Mouse (Mus musculus) megakaryocyte progenitor cell, adult 5-6 weeks (primary cell): ENCODE data around the gene Clca2. TPM values are rescaled to one million over a fixed set of nuclear protein-coding genes. Genes with fewer than 3 reads are reported as not detected.
"Not testable (repeated sequence)": the region's sequence is repeated elsewhere in the genome, so short reads cannot be mapped to it uniquely, and the experiment has no call there.

Experiments
- ATAC-seq: replicated peaks from 2 replicates; pipeline ENCODE4 v1.8.0; 2016; ENCODE audit warnings: mild to moderate bottlenecking, moderate TSS enrichment, inconsistent platforms; ENCODE audit not compliant: poor library complexity
- total RNA-seq, 2 experiments: library from RNA; stranded (forward) in 1 of 2; stranded (reverse) in 1 of 2; fragments of 157-497, 149-512 nt in 1 of 2; fragments of 200-1000 nt in 1 of 2; gene quantifications; 2 replicates each; pipeline versions ENCODE4 v1.2.3 to v1.2.4; 2015 to 2017

Gene Clca2
- total RNA-seq, 2 experiments from 2014 or later = not detected

GRCm38 (mm10) chr3:145087857-145088598 lies 11.2 kb downstream of the Clca2 start:
- no peak for ATAC-seq

GRCm38 (mm10) chr3:145086180-145086579 lies 13.1 kb downstream of the Clca2 start:
- ATAC-seq = no peak

- peak; percentile 20; the same call in 1 of the 2 replicates for ATAC-seq
Observed at GRCm38 (mm10) chr3:145083081-145083480, 16.2 kb downstream of the Clca2 start.

- ATAC-seq = no peak
Observed at GRCm38 (mm10) chr3:145080904-145081303, 18.3 kb downstream of the Clca2 start.

- no peak for ATAC-seq
Observed at GRCm38 (mm10) chr3:145078405-145078804, 20.8 kb downstream of the Clca2 start.

- ATAC-seq = no peak
Observed at GRCm38 (mm10) chr3:145072339-145072738, 26.9 kb downstream of the Clca2 start.

GRCm38 (mm10) chr3:145068964-145069363 lies 30.3 kb downstream of the Clca2 start:
- ATAC-seq = no peak

GRCm38 (mm10) chr3:145055138-145055537 lies 44.1 kb downstream of the Clca2 start:
- ATAC-seq = not testable (repeated sequence)

GRCm38 (mm10) chr3:145049820-145050219 lies 49.4 kb downstream of the Clca2 start:
- peak; percentile 98 for ATAC-seq

- ATAC-seq = peak; percentile 42; the same call in 1 of the 2 replicates
Observed at GRCm38 (mm10) chr3:145038813-145039212, 60.4 kb downstream of the Clca2 start.

GRCm38 (mm10) chr3:145032676-145033075 lies 66.6 kb downstream of the Clca2 start, which contains the start of gene Clca1:
Clca1 (minus strand) TSS chr3:145032776.
- no peak for ATAC-seq

- no peak for ATAC-seq
Observed at GRCm38 (mm10) chr3:145028036-145028435, 71.2 kb downstream of the Clca2 start.

- ATAC-seq = peak; percentile 98
Observed at GRCm38 (mm10) chr3:145026750-145027149, 72.5 kb downstream of the Clca2 start.

Other genes starting within 250 kb of the Clca2 start
- not detected in 2 replicates for gene Clca4b, start 166.9 kb downstream of the Clca2 start, total RNA-seq (2015)
- not detected in 2 replicates for gene Clca4b, start 166.9 kb downstream of the Clca2 start, total RNA-seq (2017)
- gene Clca4a, start 124.4 kb downstream of the Clca2 start, total RNA-seq (2015) = not detected in 2 replicates
- not detected in 2 replicates for gene Clca4a, start 124.4 kb downstream of the Clca2 start, total RNA-seq (2017)
- not detected in 2 replicates for gene Clca1, start 66.7 kb downstream of the Clca2 start, total RNA-seq (2015)
- gene Clca1, start 66.7 kb downstream of the Clca2 start, total RNA-seq (2017) = not detected in 2 replicates
- 43.3 and 46.6 TPM in 2 replicates for gene Odf2l, start 19.1 kb upstream of the Clca2 start, total RNA-seq (2015)
- gene Odf2l, start 19.1 kb upstream of the Clca2 start, total RNA-seq (2017) = 23.2 and 37.2 TPM in 2 replicates
- not detected in 2 replicates for gene Col24a1, start 193.0 kb upstream of the Clca2 start, total RNA-seq (2015)
- gene Col24a1, start 193.0 kb upstream of the Clca2 start, total RNA-seq (2017) = not detected in 2 replicates